Mouse (Mus musculus) cerebellum, adult (tissue): ENCODE data around the gene Xrcc6.
A peak's percentile ranks its signal among the peaks of the same experiment; 100 is the strongest.

ENCODE experiments used
- ATAC-seq: cut with Nextera tagmentation; 2 replicates; pipeline ENCODE4 v1.9.2; 2017; ENCODE audit warnings: mild to moderate bottlenecking, moderate library complexity, mixed read lengths; ENCODE audit not compliant: insufficient number of reproducible peaks, low FRiP score, low TSS enrichment

Gene Xrcc6

GRCm38 (mm10) chr15:82071816-82072469 lies 84.3 kb downstream of the Xrcc6 start:
- ATAC-seq: no peak

- no peak for ATAC-seq
These were observed 85.9 kb downstream of the Xrcc6 start for GRCm38 (mm10) chr15:82073490-82073889.

- ATAC-seq: no peak
These were observed 92.2 kb downstream of the Xrcc6 start for GRCm38 (mm10) chr15:82079883-82080282.

- peak; percentile 88 for ATAC-seq
These were observed 93.5 kb downstream of the Xrcc6 start for GRCm38 (mm10) chr15:82081161-82081560.

GRCm38 (mm10) chr15:82085606-82086005 lies 98.0 kb downstream of the Xrcc6 start:
- ATAC-seq: no peak

GRCm38 (mm10) chr15:82086131-82086530 lies 98.5 kb downstream of the Xrcc6 start:
- no peak for ATAC-seq

GRCm38 (mm10) chr15:82087266-82087665 lies 99.6 kb downstream of the Xrcc6 start:
- no peak for ATAC-seq
